Comparison of ENCODE assay signal across 17 mouse cellular contexts in the genomic region with DNA sequence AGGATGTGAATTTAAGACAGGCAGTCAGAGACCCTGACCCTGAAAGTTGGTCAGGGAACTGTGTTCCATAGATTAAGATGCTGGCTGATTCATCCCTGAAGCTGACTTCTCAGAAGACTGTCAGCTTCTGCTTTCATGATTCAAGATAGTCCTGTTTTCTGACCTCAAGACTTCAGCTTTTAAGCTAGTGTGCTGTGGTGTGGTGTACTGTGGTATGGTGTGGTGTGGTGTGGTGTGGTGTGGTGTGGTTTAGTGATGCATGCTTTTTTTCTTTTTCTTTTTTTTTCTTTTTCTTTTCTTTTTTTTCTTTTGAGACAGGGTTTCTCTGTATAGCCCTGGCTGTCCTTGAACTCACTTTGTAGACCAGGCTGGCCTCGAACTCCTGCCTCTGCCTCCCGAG.
"Had no signal": no experiment of that assay in that cellular context is flagged by ENCODE, and none has a peak within 500 bp of the region (broad histone marks: within the 10 kb centered on the region; RNA-seq: fewer than 3 reads in every experiment).

No protein-coding gene starts in this region.

- H3K27me3 ChIP-seq: midbrain, embryonic 12.5 days; neural tube, embryonic 13.5 days; neural tube, embryonic 15.5 days had no signal

- H3K36me3 ChIP-seq: midbrain, embryonic 10.5 days; midbrain, embryonic 12.5 days; neural tube, embryonic 13.5 days; neural tube, embryonic 15.5 days had no signal

- DNase-seq: lung, adult 18-20 months; lung, embryonic 14.5 days; lung, postnatal 10 days; lung, postnatal 4 days; midbrain, embryonic 14.5 days; right cerebral cortex, postnatal 25 days; right cerebral cortex, postnatal 4 days; spleen, adult 18-20 months; thymus, adult 18-20 months; thymus, postnatal 14 days; thymus, postnatal 36 days had no signal

- H3K4me2 ChIP-seq: lung, embryonic 14.5 days; midbrain, embryonic 12.5 days; neural tube, embryonic 13.5 days; neural tube, embryonic 15.5 days had no signal

- H3K9me3 ChIP-seq: midbrain, embryonic 10.5 days; midbrain, embryonic 12.5 days; neural tube, embryonic 13.5 days; neural tube, embryonic 15.5 days had no signal

- H3K27ac ChIP-seq: midbrain, embryonic 10.5 days; midbrain, embryonic 12.5 days; neural tube, embryonic 13.5 days; neural tube, embryonic 15.5 days had no signal

- H3K4me3 ChIP-seq: midbrain, embryonic 10.5 days; midbrain, embryonic 12.5 days; myocyte; neural tube, embryonic 13.5 days; neural tube, embryonic 15.5 days had no signal

- H3K4me1 ChIP-seq: midbrain, embryonic 10.5 days; midbrain, embryonic 12.5 days; neural tube, embryonic 13.5 days; neural tube, embryonic 15.5 days had no signal

- H3K9ac ChIP-seq: lung, embryonic 14.5 days; midbrain, embryonic 12.5 days; neural tube, embryonic 13.5 days; neural tube, embryonic 15.5 days had no signal

- ATAC-seq: midbrain, embryonic 16.5 days had no signal
